Mouse (Mus musculus) bone marrow macrophage, adult 2 months (primary cell): Measurements from ENCODE around the gene Hsp90ab1.

Experiments used
- CTCF ChIP-seq: IDR thresholded peaks from 2 replicates; pipeline ENCODE4 v1.5.1; 2012; ENCODE audit warnings: low read depth, mild to moderate bottlenecking, low read length, moderate library complexity
- POLR2A ChIP-seq: IDR thresholded peaks from 2 replicates; pipeline ENCODE4 v1.6.1; 2012; ENCODE audit warnings: mild to moderate bottlenecking, low read depth, low read length, borderline replicate concordance

- no peak for TF ChIP-seq CTCF
- no peak for TF ChIP-seq POLR2A
Measured at GRCm38 (mm10) chr17:45579554-45579953, 6.5 kb upstream of the Hsp90ab1 start.
